Mouse (Mus musculus): Measurements from ENCODE around the gene Itga2.

Itga2 gene

GRCm38 (mm10) chr13:114931775-114932294, at the start of gene Itga2:
Gene Itga2 (minus strand): TSS chr13:114932100.
- CTCF ChIA-PET: interaction anchor here (0.6 kb wide), 1 partner anchor 87 kb away, joined by 4 read pairs; no protein-coding TSS in a partner anchor

GRCm38 (mm10) chr13:114980831-114981419, 49.0 kb upstream of the Itga2 start:
- CTCF ChIA-PET: interaction anchor here (0.6 kb wide), 1 partner anchor 572 kb away, joined by 3 read pairs; no protein-coding TSS in a partner anchor

- CTCF ChIA-PET: interaction anchor here (0.6 kb wide), 1 partner anchor 11 kb away, joined by 5 read pairs; no protein-coding TSS in a partner anchor
These were observed 42.7 kb upstream of the Itga2 start for GRCm38 (mm10) chr13:114974484-114975042.

GRCm38 (mm10) chr13:114971905-114972304, 40.0 kb upstream of the Itga2 start:
- CTCF ChIA-PET: no interaction called here

GRCm38 (mm10) chr13:114964233-114964632, 32.3 kb upstream of the Itga2 start:
- CTCF ChIA-PET: interaction anchor here (0.5 kb wide), 1 partner anchor 118 kb away, joined by 3 read pairs; no protein-coding TSS in a partner anchor

GRCm38 (mm10) chr13:114954516-114954915, 22.6 kb upstream of the Itga2 start:
- CTCF ChIA-PET: no interaction called here

GRCm38 (mm10) chr13:114933541-114933940, 1.6 kb upstream of the Itga2 start:
- CTCF ChIA-PET: no interaction called here

GRCm38 (mm10) chr13:114930996-114931649, 777 bp downstream of the Itga2 start:
- CTCF ChIA-PET: interaction anchor here (0.6 kb wide), 1 partner anchor 86 kb away, joined by 4 read pairs; no protein-coding TSS in a partner anchor

- CTCF ChIA-PET: no interaction called here
These were observed 7.1 kb downstream of the Itga2 start for GRCm38 (mm10) chr13:114924785-114925184.

GRCm38 (mm10) chr13:114923331-114923730, 8.6 kb downstream of the Itga2 start:
- CTCF ChIA-PET: no interaction called here

GRCm38 (mm10) chr13:114915767-114916166, 16.1 kb downstream of the Itga2 start:
- CTCF ChIA-PET: no interaction called here

- CTCF ChIA-PET: no interaction called here
These were observed 16.9 kb downstream of the Itga2 start for GRCm38 (mm10) chr13:114914963-114915362.

- CTCF ChIA-PET: no interaction called here
These were observed 17.3 kb downstream of the Itga2 start for GRCm38 (mm10) chr13:114914559-114914958.

- CTCF ChIA-PET: no interaction called here
These were observed 21.3 kb downstream of the Itga2 start for GRCm38 (mm10) chr13:114910629-114911028.

- CTCF ChIA-PET: interaction anchor here (0.6 kb wide), 1 partner anchor 279 kb away, joined by 3 read pairs; no protein-coding TSS in a partner anchor
These were observed 22.4 kb downstream of the Itga2 start for GRCm38 (mm10) chr13:114909514-114909913.

- CTCF ChIA-PET: no interaction called here
These were observed 24.0 kb downstream of the Itga2 start for GRCm38 (mm10) chr13:114907876-114908275.

GRCm38 (mm10) chr13:114896751-114897386, 35.0 kb downstream of the Itga2 start:
- CTCF ChIA-PET: no interaction called here

- CTCF ChIA-PET: no interaction called here
These were observed 36.0 kb downstream of the Itga2 start for GRCm38 (mm10) chr13:114895896-114896295.

- CTCF ChIA-PET: no interaction called here
These were observed 37.2 kb downstream of the Itga2 start for GRCm38 (mm10) chr13:114894718-114895117.

- CTCF ChIA-PET: no interaction called here
These were observed 40.2 kb downstream of the Itga2 start for GRCm38 (mm10) chr13:114891655-114892054.

- CTCF ChIA-PET: no interaction called here
These were observed 44.2 kb downstream of the Itga2 start for GRCm38 (mm10) chr13:114887695-114888094.

GRCm38 (mm10) chr13:114887293-114887692, 44.6 kb downstream of the Itga2 start:
- CTCF ChIA-PET: no interaction called here
